Mouse (Mus musculus) common myeloid progenitor, adult 5-6 weeks (primary cell): ENCODE data around the gene 4930524B15Rik. TPM values are rescaled to one million over a fixed set of nuclear protein-coding genes. Genes with fewer than 3 reads are reported as not detected.

Source experiments
- ATAC-seq: replicated peaks from 2 replicates; pipeline ENCODE4 v1.8.0; 2016; ENCODE audit warnings: low read depth, mild to moderate bottlenecking, moderate TSS enrichment, inconsistent platforms; ENCODE audit not compliant: poor library complexity, severe bottlenecking
- total RNA-seq: library from RNA; stranded (forward); fragments of 200-1000, 187-1606 nt; gene quantifications from 2 replicates; pipeline ENCODE4 v1.2.3, GENCODE M21; 2017

4930524B15Rik gene
- total RNA-seq, 1 experiment from 2014 or later, result not detected

GRCm38 (mm10) chr11:32027474-32028342 is 62.3 kb downstream of the 4930524B15Rik start:
- 0 out of 2 replicates have a peak, but pooled peaks have one; percentile 19 for ATAC-seq

DNA sequence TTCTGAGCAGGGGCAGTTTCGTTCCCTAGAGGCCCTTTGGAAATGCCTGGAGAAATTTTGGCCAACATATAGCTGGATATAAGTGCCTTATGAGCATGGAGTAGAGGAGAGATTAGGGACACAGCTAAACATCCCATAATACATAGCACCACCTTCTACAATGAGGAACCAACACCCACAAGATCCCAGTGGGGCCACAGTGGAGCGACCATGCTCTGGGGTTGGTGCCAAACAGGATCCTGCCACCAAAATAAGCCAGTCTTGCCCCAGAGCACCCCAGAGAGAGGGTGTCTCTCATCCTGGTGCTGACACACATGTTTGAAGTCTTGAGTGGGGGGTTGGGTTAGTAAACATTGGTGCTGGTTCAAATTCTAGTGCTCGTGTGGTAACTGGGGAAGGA is 63.2 kb downstream of the 4930524B15Rik start:
- peak; percentile 70 for ATAC-seq

Other genes starting within 250 kb of the 4930524B15Rik start
- 8.2 TPM in 2 replicates for gene Cpeb4, start 93.4 kb upstream of the 4930524B15Rik start, total RNA-seq
- gene Nsg2, start 34.9 kb downstream of the 4930524B15Rik start, total RNA-seq, result 1.8 and 3.1 TPM in 2 replicates
- not detected in 2 replicates for gene Il9r, start 234.7 kb downstream of the 4930524B15Rik start, total RNA-seq
- 33.8 and 59.5 TPM in 2 replicates for gene Snrnp25, start 239.8 kb downstream of the 4930524B15Rik start, total RNA-seq